Mouse (Mus musculus) heart, postnatal 0 days (tissue): ENCODE measurements at regions not wholly inside any gene's neighbourhood (a gene's known extent, or its start where the extent isn't known, plus 50 kb on each side); places are given as distances from the start of the nearest gene placed in this dataset.

Experiments
- CTCF ChIP-seq: IDR thresholded peaks from 2 replicates; pipeline ENCODE4 v1.5.1; 2016; ENCODE audit warnings: antibody characterized with exemption, control low read depth, low read depth
- EP300 ChIP-seq: IDR thresholded peaks from 2 replicates; pipeline ENCODE4 v1.6.1; 2016; ENCODE audit warnings: antibody characterized with exemption, low read depth

DNA sequence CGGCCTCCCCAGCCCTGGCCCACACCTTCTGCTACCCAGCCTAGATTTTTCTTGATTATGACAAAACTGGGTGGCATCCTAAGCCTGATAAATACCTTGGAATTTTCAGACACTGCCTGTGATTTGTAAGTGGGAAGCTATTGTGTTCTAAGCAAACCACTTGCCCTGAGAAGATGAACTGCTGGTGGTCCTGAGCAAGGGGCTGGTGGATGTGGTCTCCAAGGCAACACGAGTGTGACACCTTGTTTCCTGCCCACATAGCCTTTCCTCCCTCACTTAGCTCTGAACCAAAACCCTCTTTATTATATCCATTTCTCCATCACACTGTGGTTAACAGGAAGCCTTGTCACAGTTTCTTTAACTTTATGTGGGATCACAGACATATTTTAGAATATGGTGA is 105.4 kb upstream of the Slc1a3 start:
- no peak for TF ChIP-seq EP300
- TF ChIP-seq CTCF = no peak
